Mouse (Mus musculus): ENCODE measurements around the gene Samd4b. TPM values are rescaled to one million over a fixed set of nuclear protein-coding genes. Genes with fewer than 3 reads are reported as not detected.

Samd4b gene
- total and polyA plus RNA-seq, 2 experiments from 2014 or later: 12.4 to 53.5 TPM

DNA sequence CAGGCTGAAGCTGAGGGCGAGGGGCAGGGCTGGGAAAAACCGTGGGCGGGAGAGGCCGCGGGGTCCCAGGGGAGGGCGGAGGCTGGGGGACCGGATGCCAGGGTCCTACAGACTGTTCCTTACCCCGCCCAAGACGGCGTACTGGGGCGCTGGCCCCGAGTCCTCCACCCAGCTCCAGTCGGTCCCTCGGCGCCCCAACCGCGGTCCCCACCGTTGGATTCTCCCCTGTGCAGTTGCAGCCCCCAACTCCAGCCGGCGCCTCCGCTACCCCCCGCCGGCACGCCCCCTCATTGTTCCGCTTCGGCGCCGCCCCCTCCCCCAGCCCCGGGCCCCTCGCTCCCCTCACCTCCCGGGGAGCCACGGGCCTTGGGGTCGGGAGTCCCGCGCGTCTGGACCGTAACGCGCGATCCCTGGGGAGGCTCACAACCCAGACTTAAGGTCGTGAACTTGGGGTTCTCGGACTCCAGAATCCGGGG lies 226.4 kb downstream of the Samd4b start:
- WGBS: 0% methylated on average over 30 of the region's 43 CpGs
- H3K9me3 ChIP-seq (replicated peaks; ENCODE audit: control insufficient read depth, low read length): no peaks in the 10 kb centered on the region
- H3K27me3 ChIP-seq (ENCODE audit: control insufficient read depth, insufficient read depth, low read length): no peaks in the 10 kb centered on the region
- DNase-seq (ENCODE audit: low spot score): peak; percentile 53
- H3K4me3 ChIP-seq (ENCODE audit: low read depth, low read length): peak overlapping the region; percentile 83
- H3K36me3 ChIP-seq (replicated peaks; ENCODE audit: control insufficient read depth, insufficient read depth, low read length): peaks cover 35% of the 10 kb centered on the region
- TF ChIP-seq EP300 (IDR thresholded peaks at IDR 0.05; ENCODE audit: low read depth) (no peak), CTCF (IDR thresholded peaks at IDR 0.05; ENCODE audit: low read depth) (no peak)
- ATAC-seq (ENCODE audit: insufficient read depth, low read depth): no peak
- peak overlapping the region; percentile 85 for H3K4me2 ChIP-seq (ENCODE audit: low read depth, low read length)
- peak overlapping the region; percentile 83 for H3K27ac ChIP-seq (ENCODE audit: low read depth)
- peak overlapping the region; percentile 93 for H3K9ac ChIP-seq (replicated peaks; ENCODE audit: low read depth, low read length)
- peaks cover 23% of the 10 kb centered on the region for H3K4me1 ChIP-seq (ENCODE audit: control insufficient read depth, insufficient read depth)

DNA sequence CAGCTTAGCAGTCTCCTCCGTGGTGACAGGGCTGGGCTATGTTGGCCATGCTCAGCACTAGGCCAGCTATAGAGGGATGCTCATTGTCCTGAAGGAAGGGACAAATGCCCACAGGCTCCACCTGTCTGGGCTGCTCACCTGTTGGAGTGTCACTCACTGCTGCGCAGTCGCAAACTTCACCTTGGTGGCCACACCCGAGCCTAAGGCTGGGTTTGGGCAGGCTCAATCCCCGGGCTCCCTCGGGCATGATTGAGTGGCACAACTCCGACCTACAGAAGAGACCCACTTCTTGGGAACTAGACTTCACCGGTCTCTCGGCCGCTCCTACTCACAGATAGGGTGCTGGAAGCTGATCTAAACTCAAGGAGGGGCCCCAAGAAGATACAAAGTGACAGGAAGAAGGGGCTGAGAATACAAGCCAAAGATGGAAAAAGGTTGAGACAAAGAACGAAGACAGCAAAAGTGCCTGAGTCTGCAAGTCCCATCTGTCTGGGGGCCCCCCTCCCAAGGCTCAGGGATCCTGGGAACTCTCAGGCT lies 226.9 kb downstream of the Samd4b start:
- peak overlapping the region; percentile 83 for H3K4me3 ChIP-seq (ENCODE audit: low read depth, low read length)

DNA sequence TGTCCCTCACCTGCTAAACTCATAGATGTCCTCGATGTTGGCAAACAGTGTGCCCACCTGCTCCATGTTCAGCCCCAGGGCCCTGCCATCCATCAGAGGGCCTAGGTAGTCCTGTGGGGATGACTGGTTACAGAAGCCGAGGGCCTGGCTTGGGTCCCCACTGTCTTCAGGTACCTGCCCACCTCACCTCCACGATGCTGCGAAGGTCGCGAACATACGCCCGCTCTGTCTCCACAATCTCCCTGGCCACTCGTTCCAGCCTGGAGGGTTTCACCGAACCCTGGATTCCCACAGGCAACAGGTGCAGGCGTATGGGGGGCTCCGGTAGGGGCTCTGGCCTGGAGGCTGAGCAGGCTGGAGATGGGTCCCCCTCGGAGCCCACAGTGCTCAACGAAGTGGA lies 227.9 kb downstream of the Samd4b start:
- Histone ChIP-seq H3K27me3 (ENCODE audit: control insufficient read depth, insufficient read depth, low read length) (no peaks in the 10 kb centered on the region), H3K4me1 (ENCODE audit: control insufficient read depth, insufficient read depth) (peaks cover 12% of the 10 kb centered on the region), H3K4me3 (ENCODE audit: low read depth, low read length) (peak overlapping the region; percentile 3; the same call in 1 of the 2 replicates), H3K9ac (replicated peaks; ENCODE audit: low read depth, low read length) (0 out of 2 replicates have a peak overlapping the region, but pooled peaks have one; percentile 3), H3K36me3 (replicated peaks; ENCODE audit: control insufficient read depth, insufficient read depth, low read length) (peaks cover 49% of the 10 kb centered on the region), H3K9me3 (replicated peaks; ENCODE audit: control insufficient read depth, low read length) (no peaks in the 10 kb centered on the region), H3K4me2 (ENCODE audit: low read depth, low read length) (peak overlapping the region; percentile 85), H3K27ac (ENCODE audit: low read depth) (no peak overlapping the region)
- TF ChIP-seq EP300 (IDR thresholded peaks at IDR 0.05; ENCODE audit: low read depth): no peak
- no peak for TF ChIP-seq CTCF (IDR thresholded peaks at IDR 0.05; ENCODE audit: low read depth)
- DNase-seq (ENCODE audit: low spot score): no peak
- WGBS: 89% methylated on average over 14 of the region's 14 CpGs
- no peak for ATAC-seq (ENCODE audit: insufficient read depth, low read depth)

More for the DNA sequence above, 226.9 kb downstream of the Samd4b start:
- Histone ChIP-seq H3K36me3 (replicated peaks; ENCODE audit: control insufficient read depth, insufficient read depth, low read length) (peaks cover 40% of the 10 kb centered on the region), H3K27me3 (ENCODE audit: control insufficient read depth, insufficient read depth, low read length) (no peaks in the 10 kb centered on the region), H3K4me2 (ENCODE audit: low read depth, low read length) (peak overlapping the region; percentile 85), H3K27ac (ENCODE audit: low read depth) (peak overlapping the region; percentile 83), H3K4me1 (ENCODE audit: control insufficient read depth, insufficient read depth) (peaks cover 18% of the 10 kb centered on the region), H3K9me3 (replicated peaks; ENCODE audit: control insufficient read depth, low read length) (no peaks in the 10 kb centered on the region), H3K9ac (replicated peaks; ENCODE audit: low read depth, low read length) (peak overlapping the region; percentile 93)
- TF ChIP-seq EP300 (IDR thresholded peaks at IDR 0.05; ENCODE audit: low read depth) (no peak), CTCF (IDR thresholded peaks at IDR 0.05; ENCODE audit: low read depth) (no peak)
- DNase-seq (ENCODE audit: low spot score) (no peak), ATAC-seq (ENCODE audit: insufficient read depth, low read depth) (no peak)
- 6% methylated on average over 11 of the region's 11 CpGs for WGBS

DNA sequence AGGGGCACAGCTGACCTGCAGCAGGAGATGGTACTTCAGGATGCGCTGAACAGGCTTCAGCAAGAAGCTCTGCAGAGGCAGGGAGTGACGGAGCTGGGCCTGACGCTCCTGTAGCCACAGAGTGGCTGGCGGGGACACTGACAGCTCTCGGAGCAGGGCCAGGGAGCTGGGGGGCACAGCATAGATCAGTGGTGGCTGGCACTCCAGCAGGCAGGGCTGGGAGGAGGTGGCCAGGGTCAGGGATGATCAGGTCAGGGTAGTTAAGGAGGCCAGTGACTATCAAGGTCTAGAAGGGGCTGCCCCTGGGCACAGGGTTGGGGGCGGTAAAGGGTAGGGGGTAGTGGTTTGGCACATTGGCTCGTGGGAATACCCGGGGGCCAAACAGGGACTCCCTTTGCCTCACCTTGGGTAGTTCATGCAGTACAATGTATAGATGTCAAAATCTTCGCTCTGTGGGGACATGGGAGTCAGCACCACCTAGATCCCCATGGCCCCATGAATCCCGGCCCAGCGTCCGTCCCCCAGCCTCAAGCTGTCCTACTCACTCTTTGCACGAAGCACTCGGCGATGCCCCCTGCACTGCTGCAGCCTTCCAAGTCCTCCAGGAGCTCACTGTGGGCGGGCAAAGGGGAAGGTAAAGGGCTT lies 229.5 kb downstream of the Samd4b start:
- no peaks in the 10 kb centered on the region for H3K27me3 ChIP-seq (ENCODE audit: control insufficient read depth, insufficient read depth, low read length)
- no peak for ATAC-seq (ENCODE audit: insufficient read depth, low read depth)
- 90% methylated on average over 16 of the region's 16 CpGs for WGBS
- H3K27ac ChIP-seq (ENCODE audit: low read depth): no peak overlapping the region
- H3K36me3 ChIP-seq (replicated peaks; ENCODE audit: control insufficient read depth, insufficient read depth, low read length): peaks cover 63% of the 10 kb centered on the region
- 0 out of 2 replicates have a peak overlapping the region, but pooled peaks have one; percentile 8 for H3K9ac ChIP-seq (replicated peaks; ENCODE audit: low read depth, low read length)
- H3K9me3 ChIP-seq (replicated peaks; ENCODE audit: control insufficient read depth, low read length): no peaks in the 10 kb centered on the region
- H3K4me1 ChIP-seq (ENCODE audit: control insufficient read depth, insufficient read depth): peaks cover 12% of the 10 kb centered on the region; the same call in 1 of the 2 replicates
- DNase-seq (ENCODE audit: low spot score): no peak
- no peak overlapping the region for H3K4me3 ChIP-seq (ENCODE audit: low read depth, low read length)
- TF ChIP-seq EP300 (IDR thresholded peaks at IDR 0.05; ENCODE audit: low read depth): no peak
- no peak overlapping the region for H3K4me2 ChIP-seq (ENCODE audit: low read depth, low read length)

DNA sequence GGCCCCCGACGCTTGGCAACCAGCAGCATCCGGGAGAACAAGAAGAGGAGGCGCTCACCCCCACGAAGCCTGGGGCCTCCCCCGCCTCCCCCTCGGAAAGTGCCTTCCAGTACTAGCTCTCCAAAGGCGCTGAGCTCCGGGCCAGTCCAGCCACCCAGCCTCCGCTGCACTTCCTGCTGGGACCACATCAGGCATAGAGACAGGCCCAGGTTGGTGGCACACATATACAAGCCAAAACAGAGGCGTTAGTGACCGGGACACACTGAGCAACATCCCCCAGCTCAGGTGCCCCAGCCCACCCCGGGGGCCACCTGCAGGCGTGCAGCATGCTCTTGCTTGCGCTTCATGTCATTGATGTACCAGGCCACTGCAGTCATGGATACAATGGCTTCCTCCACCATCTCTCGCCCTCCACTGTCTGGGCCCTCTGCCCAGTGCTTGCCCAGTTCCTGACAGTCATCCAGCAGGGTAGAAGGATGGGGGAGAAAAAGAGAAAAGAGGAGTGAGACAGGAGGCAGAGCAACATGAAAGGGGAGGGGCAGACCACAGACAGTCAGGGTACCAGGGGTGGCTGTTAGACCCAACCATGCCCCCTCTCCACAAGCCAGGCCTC lies 230.2 kb downstream of the Samd4b start:
- H3K4me3 ChIP-seq (ENCODE audit: low read depth, low read length): no peak overlapping the region
- peaks cover 12% of the 10 kb centered on the region; the same call in 1 of the 2 replicates for H3K4me1 ChIP-seq (ENCODE audit: control insufficient read depth, insufficient read depth)
- H3K27ac ChIP-seq (ENCODE audit: low read depth): no peak overlapping the region
- TF ChIP-seq EP300 (IDR thresholded peaks at IDR 0.05; ENCODE audit: low read depth) (no peak), CTCF (IDR thresholded peaks at IDR 0.05; ENCODE audit: low read depth) (no peak)
- no peaks in the 10 kb centered on the region for H3K27me3 ChIP-seq (ENCODE audit: control insufficient read depth, insufficient read depth, low read length)
- no peaks in the 10 kb centered on the region for H3K9me3 ChIP-seq (replicated peaks; ENCODE audit: control insufficient read depth, low read length)
- no peak overlapping the region for H3K4me2 ChIP-seq (ENCODE audit: low read depth, low read length)
- no peak for ATAC-seq (ENCODE audit: insufficient read depth, low read depth)
- H3K36me3 ChIP-seq (replicated peaks; ENCODE audit: control insufficient read depth, insufficient read depth, low read length): peaks cover 66% of the 10 kb centered on the region
- no peak for DNase-seq (ENCODE audit: low spot score)
- WGBS: 86% methylated on average over 16 of the region's 16 CpGs
- H3K9ac ChIP-seq (replicated peaks; ENCODE audit: low read depth, low read length): 0 out of 2 replicates have a peak overlapping the region, but pooled peaks have one; percentile 8

Measured in heart, postnatal 0 days (tissue).